Mouse (Mus musculus) embryonic facial prominence, embryonic 15.5 days (tissue): ENCODE results near the gene Gm37240. TPM values are rescaled to one million over a fixed set of nuclear protein-coding genes. Genes with fewer than 3 reads are reported as not detected.

ENCODE experiments used
- ATAC-seq: fragments of 200-750 bp; cut with Nextera tagmentation; 2 replicates; pipeline ENCODE4 v1.8.0; 2017; ENCODE audit warnings: low read depth, moderate TSS enrichment; ENCODE audit not compliant: insufficient number of reproducible peaks, low FRiP score, low TSS enrichment
- H3K27ac ChIP-seq: fragments of 300-500 bp; sonication (generic); replicated peaks from 2 replicates; pipeline ENCODE4 v1.5.1; 2015; ENCODE audit warnings: mild to moderate bottlenecking, inconsistent platforms
- H3K27me3 ChIP-seq: fragments of 300-500 bp; sonication (generic); 2 replicates; pipeline ENCODE4 v1.6.1; 2015; ENCODE audit warnings: inconsistent platforms
- H3K36me3 ChIP-seq: fragments of 300-500 bp; sonication (generic); 2 replicates; pipeline ENCODE4 v1.6.1; 2015; ENCODE audit warnings: mild to moderate bottlenecking, inconsistent platforms
- H3K4me1 ChIP-seq: fragments of 300-500 bp; sonication (generic); 2 replicates; pipeline ENCODE4 v1.6.1; 2015; ENCODE audit warnings: inconsistent platforms
- H3K4me2 ChIP-seq: fragments of 300-500 bp; sonication (generic); replicated peaks from 2 replicates; pipeline ENCODE4 v1.6.1; 2015; ENCODE audit warnings: mild to moderate bottlenecking, inconsistent platforms
- H3K4me3 ChIP-seq: fragments of 300-500 bp; sonication (generic); replicated peaks from 2 replicates; pipeline ENCODE4 v1.5.1; 2015; ENCODE audit warnings: mild to moderate bottlenecking, inconsistent platforms
- H3K9ac ChIP-seq: fragments of 300-500 bp; sonication (generic); 2 replicates; pipeline ENCODE4 v1.6.1; 2015; ENCODE audit warnings: inconsistent platforms
- H3K9me3 ChIP-seq: fragments of 300-500 bp; sonication (generic); replicated peaks from 2 replicates; pipeline ENCODE4 v1.6.1; 2016; ENCODE audit warnings: inconsistent platforms
- WGBS: fragments of 180-500 bp; shearing (Covaris S2); methylation state at CpG from one replicate; pipeline ENCODE4 v1.1.7; 2015; 5-methylcytosine and 5-hydroxymethylcytosine counted together
- polyA plus RNA-seq: library from polyadenylated mRNA; unstranded; fragments of >200 nt; fragmentation: Nextera tagmentation; extraction: Ambion mirVana; gene quantifications from 2 replicates; pipeline ENCODE4 v1.2.1, GENCODE M21; 2015

Gm37240 gene
- polyA plus RNA-seq, 1 experiment from 2014 or later, result 12.8 TPM

DNA sequence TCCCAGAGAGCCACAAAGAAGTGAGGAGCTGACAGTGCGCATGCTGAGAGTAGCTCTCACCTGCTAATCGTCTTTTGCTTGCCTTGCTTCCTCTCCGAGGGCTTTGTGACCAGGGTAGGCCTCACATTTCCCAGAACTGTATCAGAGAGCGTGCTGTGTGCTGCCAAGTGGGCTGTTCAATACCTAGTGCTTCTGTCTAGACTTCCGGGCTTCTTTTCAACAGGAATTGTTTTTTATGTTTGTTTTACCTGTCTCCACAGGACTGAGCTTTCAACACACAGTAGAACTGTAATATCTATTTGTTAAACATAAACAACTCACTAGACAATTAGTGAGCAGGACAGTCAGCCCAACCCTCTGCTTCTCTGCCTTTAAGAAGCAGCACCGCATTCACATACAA is 42.0 kb downstream of the Gm37240 start:
- WGBS, result 71% methylated on average over 6 of the region's 6 CpGs
- Histone ChIP-seq H3K4me1 (peaks cover 15% of the 10 kb centered on the region), H3K4me2 (no peak overlapping the region)

DNA sequence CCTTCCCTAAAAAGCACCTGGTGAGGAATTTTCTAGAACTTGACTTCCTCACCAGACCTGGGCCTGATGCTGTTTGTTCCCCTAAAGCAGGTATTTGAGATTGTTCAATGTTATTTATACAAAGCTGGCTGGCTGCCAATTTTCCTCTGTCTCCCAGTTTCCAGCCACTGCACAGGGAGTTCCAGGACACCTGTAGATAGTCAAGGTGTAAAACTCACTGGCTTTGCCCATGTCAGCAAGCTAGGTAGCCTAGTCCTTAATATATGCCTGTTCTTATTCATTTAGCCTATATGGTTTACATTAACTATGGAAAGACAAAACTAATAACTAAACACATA is 44.5 kb downstream of the Gm37240 start:
- no peak for ATAC-seq
- H3K4me2 ChIP-seq, result 0 out of 2 replicates have a peak overlapping the region, but pooled peaks have one; percentile 19
- H3K4me3 ChIP-seq, result no peak overlapping the region
- peaks cover 15% of the 10 kb centered on the region for H3K4me1 ChIP-seq
- no peak overlapping the region for H3K9ac ChIP-seq
- peak overlapping the region; percentile 76 for H3K27ac ChIP-seq
- H3K27me3 ChIP-seq, result no peaks in the 10 kb centered on the region
- H3K36me3 ChIP-seq, result no peaks in the 10 kb centered on the region
- H3K9me3 ChIP-seq, result no peaks in the 10 kb centered on the region

More for the DNA sequence above, 42.0 kb downstream of the Gm37240 start:
- Histone ChIP-seq H3K27ac (no peak overlapping the region), H3K9me3 (no peaks in the 10 kb centered on the region), H3K9ac (no peak overlapping the region), H3K36me3 (no peaks in the 10 kb centered on the region), H3K27me3 (no peaks in the 10 kb centered on the region), H3K4me3 (no peak overlapping the region)
- no peak for ATAC-seq

DNA sequence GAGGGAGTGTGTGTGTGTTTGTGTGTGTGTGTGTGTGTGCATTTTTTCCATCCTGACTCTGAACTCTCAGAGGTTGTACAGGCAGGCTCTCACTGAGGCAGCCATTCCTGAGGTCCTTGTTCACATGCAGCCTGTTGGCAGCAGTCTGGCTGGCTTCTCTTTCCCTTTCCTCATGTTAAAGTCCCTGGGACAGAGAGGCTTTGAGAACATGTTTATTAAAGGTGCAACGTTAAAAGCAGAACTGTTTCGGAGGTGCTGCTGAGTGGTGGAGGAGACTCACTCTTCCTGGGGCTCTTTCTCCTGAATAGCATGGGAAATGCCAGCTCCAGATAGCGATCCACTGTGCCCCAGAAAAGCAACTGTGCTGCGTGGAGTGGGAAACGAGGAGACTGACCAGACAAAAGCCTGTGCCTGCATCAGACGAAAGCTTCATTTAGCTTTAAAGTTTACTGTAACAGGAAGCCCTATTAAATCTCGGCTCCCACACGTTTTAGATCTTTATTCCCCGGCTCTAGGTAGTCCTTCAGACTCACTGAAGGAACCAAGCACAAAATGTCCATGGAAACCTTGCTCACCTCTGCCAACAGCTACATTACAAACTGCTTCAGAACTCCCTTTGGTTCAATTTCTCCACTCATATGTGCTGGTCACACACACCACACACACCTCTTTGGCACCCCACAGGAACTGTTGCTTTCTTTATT is 45.0 kb downstream of the Gm37240 start:
- 25% methylated on average over 9 of the region's 9 CpGs for WGBS
- H3K9ac ChIP-seq, result no peak overlapping the region
- peak overlapping the region; percentile 76 for H3K27ac ChIP-seq
- H3K4me3 ChIP-seq, result no peak overlapping the region
- ATAC-seq, result peak; percentile 29; the same call in 1 of the 2 replicates
- H3K4me1 ChIP-seq, result peaks cover 15% of the 10 kb centered on the region
- no peaks in the 10 kb centered on the region for H3K27me3 ChIP-seq
- no peaks in the 10 kb centered on the region for H3K36me3 ChIP-seq
- no peaks in the 10 kb centered on the region for H3K9me3 ChIP-seq
- H3K4me2 ChIP-seq, result peak overlapping the region; percentile 19; the same call in 1 of the 2 replicates

DNA sequence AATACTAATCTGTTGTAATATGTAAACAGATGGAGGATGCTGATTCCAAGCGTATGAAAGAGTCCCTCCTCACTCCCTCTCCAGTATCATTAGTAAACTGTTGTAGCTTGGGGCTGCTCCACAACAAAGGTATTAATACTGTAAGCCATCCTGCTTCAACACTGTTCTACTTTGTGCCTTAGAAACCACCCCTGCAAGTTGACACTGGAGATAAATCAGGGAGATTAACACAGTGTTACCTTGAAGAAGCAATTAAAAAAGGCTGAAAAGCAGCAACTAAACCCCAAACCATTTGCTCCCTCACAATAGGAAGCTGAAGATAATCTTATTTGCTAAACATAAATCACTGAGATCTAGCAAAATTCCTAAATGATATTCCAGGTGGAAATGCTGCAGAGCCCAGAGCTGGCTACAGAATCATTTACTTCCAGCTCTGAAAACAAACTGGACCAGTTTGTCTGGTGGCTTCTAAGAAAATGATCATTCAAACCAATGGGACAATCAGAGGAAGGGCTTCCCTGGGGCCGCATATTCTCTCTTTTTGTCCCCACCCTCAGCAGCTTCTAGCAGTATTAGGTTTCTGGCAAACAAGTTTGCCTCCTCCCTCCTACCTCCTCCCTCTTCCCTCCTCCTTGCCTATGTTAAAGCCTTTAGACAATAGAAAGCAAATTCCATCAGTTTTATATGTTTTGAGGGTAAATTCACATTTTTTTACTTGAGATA is 45.7 kb downstream of the Gm37240 start:
- Histone ChIP-seq H3K27ac (peak overlapping the region; percentile 76), H3K27me3 (no peaks in the 10 kb centered on the region), H3K4me3 (no peak overlapping the region), H3K9ac (no peak overlapping the region), H3K36me3 (no peaks in the 10 kb centered on the region), H3K4me1 (peaks cover 15% of the 10 kb centered on the region), H3K9me3 (no peaks in the 10 kb centered on the region), H3K4me2 (0 out of 2 replicates have a peak overlapping the region, but pooled peaks have one; percentile 4)
- 0 out of 2 replicates have a peak, but pooled peaks have one; percentile 63 for ATAC-seq
- WGBS, result 25% methylated on average over 2 of the region's 2 CpGs

DNA sequence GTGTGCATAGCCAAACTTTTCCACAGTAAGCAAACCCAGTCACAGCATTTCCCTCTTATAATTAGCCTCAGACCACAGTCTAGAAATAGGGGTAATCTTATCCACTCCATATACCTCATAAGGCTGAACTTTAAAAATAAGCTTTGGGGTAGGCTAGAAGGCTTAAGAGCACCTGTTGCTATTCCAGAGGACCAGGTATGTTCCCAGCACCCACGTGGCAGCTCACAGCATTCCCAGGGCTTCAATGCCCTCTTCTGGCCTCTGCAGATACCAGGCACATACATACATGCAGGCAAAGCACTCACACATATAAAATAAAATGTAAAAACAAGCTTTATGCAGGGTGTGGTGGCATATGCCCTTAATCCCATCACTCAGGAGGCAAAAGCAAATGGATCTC is 53.7 kb downstream of the Gm37240 start:
- WGBS, result 80% methylated on average over 1 of the region's 1 CpGs
- Histone ChIP-seq H3K4me2 (no peak overlapping the region), H3K27ac (no peak overlapping the region), H3K27me3 (no peaks in the 10 kb centered on the region), H3K9me3 (no peaks in the 10 kb centered on the region), H3K4me1 (no peaks in the 10 kb centered on the region), H3K4me3 (no peak overlapping the region), H3K9ac (no peak overlapping the region), H3K36me3 (no peaks in the 10 kb centered on the region)
- ATAC-seq, result no peak

DNA sequence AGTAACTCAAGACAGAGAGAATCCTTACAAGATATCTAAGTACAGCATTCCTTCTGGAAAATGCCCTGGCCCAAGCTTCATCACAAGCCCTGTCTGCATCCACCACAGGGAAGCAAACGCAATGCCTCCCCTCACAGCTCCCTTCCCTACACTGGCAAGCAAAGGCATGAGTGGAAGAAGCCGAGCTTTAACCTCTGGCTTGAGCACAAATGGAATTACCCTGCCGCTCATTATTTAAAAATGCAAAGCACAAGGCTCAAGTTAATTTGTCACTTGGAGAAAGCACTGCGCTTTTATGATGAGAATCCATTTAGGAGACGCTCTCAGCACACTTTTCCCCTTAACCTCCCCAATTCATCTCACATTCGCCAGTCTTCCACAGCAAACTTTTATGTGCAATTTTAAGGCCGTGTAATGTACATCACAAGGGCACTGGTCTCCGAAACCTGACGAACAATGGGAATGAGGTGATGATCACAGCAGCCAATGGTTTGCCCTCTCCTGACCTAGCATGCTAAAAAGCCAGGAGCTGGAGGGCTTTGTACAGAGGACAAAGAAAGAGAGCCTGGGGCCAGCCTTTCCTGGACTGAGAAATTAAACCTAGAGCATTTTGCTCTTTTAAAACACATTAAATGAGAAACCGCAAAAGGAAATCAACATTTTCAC is 54.7 kb downstream of the Gm37240 start:
- ATAC-seq, result no peak

DNA sequence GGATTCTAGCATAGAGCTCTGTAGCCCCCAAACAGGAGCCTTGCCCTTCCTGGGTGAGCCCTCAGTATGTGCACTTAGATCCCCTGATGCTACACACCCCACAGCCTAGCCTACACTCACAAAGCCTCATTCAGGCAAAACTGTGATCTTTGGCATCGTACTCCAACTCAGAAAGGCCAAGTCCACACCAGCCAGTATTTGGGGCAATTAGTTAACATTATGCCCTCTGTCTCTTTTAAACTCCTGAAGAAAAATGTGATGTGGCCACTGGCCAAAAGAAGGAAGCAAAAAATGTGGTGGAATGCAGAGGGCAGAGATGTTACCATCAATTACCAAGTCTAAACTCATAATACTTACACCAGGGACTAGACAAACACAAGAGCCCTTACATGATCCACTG is 55.5 kb downstream of the Gm37240 start:
- Histone ChIP-seq H3K27me3 (no peaks in the 10 kb centered on the region), H3K9ac (no peak overlapping the region), H3K4me2 (no peak overlapping the region), H3K27ac (no peak overlapping the region), H3K36me3 (no peaks in the 10 kb centered on the region), H3K9me3 (no peaks in the 10 kb centered on the region), H3K4me3 (no peak overlapping the region), H3K4me1 (no peaks in the 10 kb centered on the region)
- 78% methylated on average over 1 of the region's 1 CpGs for WGBS
- no peak for ATAC-seq

More for the DNA sequence above, 54.7 kb downstream of the Gm37240 start:
- no peak overlapping the region for H3K4me2 ChIP-seq
- no peaks in the 10 kb centered on the region for H3K36me3 ChIP-seq
- H3K9ac ChIP-seq, result no peak overlapping the region
- no peak overlapping the region for H3K4me3 ChIP-seq
- no peak overlapping the region for H3K27ac ChIP-seq
- no peaks in the 10 kb centered on the region for H3K9me3 ChIP-seq
- H3K27me3 ChIP-seq, result no peaks in the 10 kb centered on the region
- no peaks in the 10 kb centered on the region for H3K4me1 ChIP-seq
- 82% methylated on average over 10 of the region's 10 CpGs for WGBS

DNA sequence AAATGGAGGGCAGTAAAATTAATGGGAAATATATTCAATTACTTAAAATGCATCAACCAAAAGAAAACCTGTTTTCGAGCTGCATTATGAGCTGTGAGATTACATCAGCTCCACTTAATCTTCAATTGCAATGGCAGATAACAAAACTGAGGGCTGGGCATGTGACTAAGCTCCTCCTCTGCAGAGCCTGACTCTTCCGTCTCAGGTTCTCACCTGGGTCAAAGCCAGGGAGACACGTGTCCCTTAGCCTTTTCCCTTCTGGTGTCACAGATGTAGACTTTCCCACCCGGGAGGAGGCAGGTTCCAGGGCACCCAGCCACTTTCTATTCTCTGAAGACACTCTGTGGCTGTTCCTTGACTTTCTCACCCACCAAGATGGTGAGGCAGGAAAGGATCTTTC is 58.3 kb downstream of the Gm37240 start:
- no peaks in the 10 kb centered on the region for H3K27me3 ChIP-seq
- H3K36me3 ChIP-seq, result no peaks in the 10 kb centered on the region
- 44% methylated on average over 4 of the region's 4 CpGs for WGBS
- H3K27ac ChIP-seq, result no peak overlapping the region
- H3K4me3 ChIP-seq, result no peak overlapping the region
- H3K4me1 ChIP-seq, result no peaks in the 10 kb centered on the region
- no peaks in the 10 kb centered on the region for H3K9me3 ChIP-seq
- no peak overlapping the region for H3K4me2 ChIP-seq
- no peak overlapping the region for H3K9ac ChIP-seq
- peak; percentile 57; the same call in 1 of the 2 replicates for ATAC-seq

DNA sequence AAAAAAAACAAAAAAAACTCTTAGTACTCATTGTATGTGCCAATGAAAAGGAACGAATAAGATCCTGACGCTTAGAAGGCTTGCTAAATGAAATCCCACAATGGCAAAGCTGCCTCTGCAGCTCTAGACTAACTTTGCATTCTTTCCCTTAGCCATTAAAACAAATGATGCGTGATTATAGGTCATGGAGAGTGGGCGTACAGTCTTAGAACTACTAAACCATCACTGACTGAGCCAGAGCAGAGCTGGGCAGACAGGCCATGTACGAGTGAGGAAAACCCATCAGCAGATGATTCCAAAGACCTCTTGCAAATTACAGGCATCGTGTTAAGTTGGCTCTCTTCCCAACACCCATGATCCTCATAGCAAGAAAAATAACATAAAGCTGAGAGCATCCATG is 59.5 kb downstream of the Gm37240 start:
- Histone ChIP-seq H3K9ac (no peak overlapping the region), H3K36me3 (no peaks in the 10 kb centered on the region), H3K4me2 (no peak overlapping the region), H3K4me1 (no peaks in the 10 kb centered on the region), H3K27me3 (no peaks in the 10 kb centered on the region), H3K27ac (no peak overlapping the region), H3K4me3 (no peak overlapping the region), H3K9me3 (no peaks in the 10 kb centered on the region)
- ATAC-seq, result no peak
- 70% methylated on average over 6 of the region's 6 CpGs for whole genome bisulfite sequencing

DNA sequence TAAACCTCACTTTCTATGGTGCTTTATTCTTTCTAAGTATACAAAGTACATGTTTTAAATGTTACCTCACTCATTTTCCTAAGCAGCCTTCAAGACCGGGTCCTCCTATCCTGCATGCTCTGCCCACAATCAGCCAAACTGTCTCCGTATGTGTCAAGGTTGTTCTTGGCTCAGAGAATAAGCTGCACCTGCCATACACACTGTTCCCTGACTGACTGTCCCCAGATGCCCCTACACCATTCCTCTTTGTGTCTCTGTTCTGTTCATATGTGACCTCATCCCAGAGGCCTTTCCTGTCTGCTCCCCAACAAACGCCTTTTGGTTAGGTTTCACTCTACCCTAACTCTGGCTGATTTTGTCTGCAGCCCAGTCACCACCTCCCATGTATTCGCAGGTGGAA is 60.0 kb downstream of the Gm37240 start:
- Histone ChIP-seq H3K9me3 (no peaks in the 10 kb centered on the region), H3K4me3 (no peak overlapping the region), H3K4me2 (no peak overlapping the region), H3K4me1 (no peaks in the 10 kb centered on the region), H3K27me3 (no peaks in the 10 kb centered on the region), H3K9ac (no peak overlapping the region), H3K36me3 (no peaks in the 10 kb centered on the region), H3K27ac (no peak overlapping the region)
- WGBS, result 58% methylated on average over 4 of the region's 4 CpGs
- no peak for ATAC-seq

DNA sequence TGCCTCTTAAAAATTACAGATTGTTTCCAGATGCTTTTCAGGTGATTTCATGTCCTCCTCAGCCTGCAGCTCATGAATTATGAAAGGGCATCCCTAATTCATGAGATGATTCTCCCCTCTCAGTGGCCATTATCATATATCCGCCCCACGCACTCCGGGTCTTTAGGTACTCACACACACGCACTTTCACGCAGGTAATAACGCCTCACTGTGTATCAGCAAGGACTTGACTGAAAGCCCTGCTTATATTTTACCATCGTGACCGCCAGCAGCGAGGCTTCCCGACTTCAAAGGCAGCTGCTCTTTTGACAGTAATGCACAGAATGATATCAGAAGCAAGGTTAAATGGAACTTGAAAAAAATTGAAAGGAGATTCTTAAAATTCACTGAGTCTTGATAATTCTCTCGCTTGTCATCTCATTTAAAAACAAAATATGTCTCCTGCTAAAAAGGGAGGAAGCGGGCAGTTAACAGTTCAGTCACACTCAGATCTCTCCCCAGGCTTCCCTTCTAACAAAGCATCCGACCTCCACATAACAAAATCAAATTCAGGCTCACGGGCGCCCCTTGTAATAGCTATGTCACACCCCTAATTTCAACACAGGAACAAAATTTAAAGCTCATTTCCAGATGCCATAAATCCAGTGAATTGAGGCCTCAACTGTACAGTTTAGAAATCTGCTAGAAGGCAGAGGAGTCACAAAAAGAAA is 66.3 kb downstream of the Gm37240 start:
- no peak overlapping the region for H3K9ac ChIP-seq
- H3K27me3 ChIP-seq, result no peaks in the 10 kb centered on the region
- H3K9me3 ChIP-seq, result no peaks in the 10 kb centered on the region
- H3K27ac ChIP-seq, result no peak overlapping the region
- ATAC-seq, result no peak
- H3K4me2 ChIP-seq, result no peak overlapping the region
- H3K36me3 ChIP-seq, result no peaks in the 10 kb centered on the region
- H3K4me3 ChIP-seq, result no peak overlapping the region
- no peaks in the 10 kb centered on the region for H3K4me1 ChIP-seq
- 63% methylated on average over 15 of the region's 15 CpGs for WGBS
